Mouse (Mus musculus) CH12.LX (cell line): Measurements from ENCODE around the gene Fkbp9. TPM values are rescaled to one million over a fixed set of nuclear protein-coding genes. Genes with fewer than 3 reads are reported as not detected.

Experiments
- DNase-seq: peaks from one replicate; pipeline ENCODE4 v3.0.0-alpha.2; 2013; ENCODE audit errors: extremely low read depth
- H3K27ac ChIP-seq: 2 replicates; pipeline ENCODE4 v1.5.1; 2012; ENCODE audit warnings: low read depth, mild to moderate bottlenecking, control low read depth, moderate library complexity; ENCODE audit not compliant: insufficient read depth
- H3K27me3 ChIP-seq: replicated peaks from 2 replicates; pipeline ENCODE3; 2012; ENCODE audit warnings: inconsistent platforms
- H3K36me3 ChIP-seq, 2 experiments: replicated peaks in 1 of 2; 2 replicates each; pipeline versions ENCODE3 to v1.6.1; 2012; ENCODE audit warnings: inconsistent platforms in 1 of 2, low read length in 1 of 2, mild to moderate bottlenecking in 1 of 2, mixed read lengths in 1 of 2, moderate library complexity in 1 of 2; ENCODE audit not compliant: control insufficient read depth in 1 of 2, insufficient read depth in 1 of 2
- H3K4me1 ChIP-seq, 2 experiments: 2 replicates each; pipeline ENCODE4 v1.6.1; 2012; ENCODE audit warnings: inconsistent platforms in 1 of 2, moderate library complexity in 1 of 2; ENCODE audit not compliant: insufficient read depth in 2 of 2, control insufficient read depth in 1 of 2
- H3K4me2 ChIP-seq: 2 replicates; pipeline ENCODE4 v1.6.1; 2012; ENCODE audit warnings: low read depth, mild to moderate bottlenecking, control low read depth; ENCODE audit not compliant: poor library complexity, insufficient read depth, severe bottlenecking
- H3K4me3 ChIP-seq, 3 experiments: fragments of 150-350 bp in 1 of 3; sonication (generic) in 1 of 3; replicated peaks in 1 of 3; 2 replicates each; pipeline versions ENCODE3 to v1.5.1; 2011 to 2012; ENCODE audit warnings: low read depth in 2 of 3, low read length in 2 of 3, mild to moderate bottlenecking in 2 of 3, moderate library complexity in 2 of 3, control low read depth in 1 of 3, improper control_type of control experiment in 1 of 3, inconsistent platforms in 1 of 3, mixed read lengths in 1 of 3; ENCODE audit not compliant: poor library complexity in 1 of 3
- H3K79me2 ChIP-seq: replicated peaks from 2 replicates; pipeline ENCODE4 v1.6.1; 2012; ENCODE audit warnings: mild to moderate bottlenecking, moderate library complexity; ENCODE audit not compliant: control insufficient read depth, poor library complexity, insufficient read depth, severe bottlenecking; ENCODE audit errors: extremely low read depth
- H3K9ac ChIP-seq: 2 replicates; pipeline ENCODE4 v1.6.1; 2012; ENCODE audit warnings: low read depth, mild to moderate bottlenecking, control low read depth, moderate library complexity; ENCODE audit not compliant: insufficient read depth
- H3K9me3 ChIP-seq: replicated peaks from 2 replicates; pipeline ENCODE3; 2012; ENCODE audit warnings: low read length, inconsistent platforms, mixed read lengths
- CHD1 ChIP-seq: IDR thresholded peaks from 2 replicates; pipeline ENCODE4 v1.6.1; 2012; ENCODE audit warnings: low read depth, low read length, improper control_type of control experiment, inconsistent platforms
- CHD2 ChIP-seq: IDR thresholded peaks from 2 replicates; pipeline ENCODE4 v1.6.1; 2011; ENCODE audit warnings: low read length, improper control_type of control experiment
- CTCF ChIP-seq, 2 experiments: IDR thresholded peaks in 1 of 2; conservative IDR thresholded peaks in 1 of 2; 2 replicates each; pipeline ENCODE4 v1.5.1; 2011 to 2012; ENCODE audit warnings: low read depth in 2 of 2, low read length in 2 of 2, improper control_type of control experiment in 1 of 2, inconsistent platforms in 1 of 2, mild to moderate bottlenecking in 1 of 2, moderate library complexity in 1 of 2
- E2F4 ChIP-seq: IDR thresholded peaks from 2 replicates; pipeline ENCODE4 v1.6.1; 2011; ENCODE audit warnings: low read depth, low read length, improper control_type of control experiment; ENCODE audit not compliant: insufficient replicate concordance
- GABPA ChIP-seq: IDR thresholded peaks from 2 replicates; pipeline ENCODE4 v1.6.1; 2012; ENCODE audit warnings: low read depth, low read length, improper control_type of control experiment, inconsistent platforms; ENCODE audit not compliant: insufficient replicate concordance
- HCFC1 ChIP-seq: IDR thresholded peaks from 2 replicates; pipeline ENCODE4 v1.6.1; 2012; ENCODE audit warnings: low read depth, mild to moderate bottlenecking, inconsistent platforms, low read length, improper control_type of control experiment
- IRF4 ChIP-seq: IDR thresholded peaks from 2 replicates; pipeline ENCODE4 v1.6.1; 2014; ENCODE audit warnings: low read depth, mild to moderate bottlenecking, inconsistent platforms, low read length, improper control_type of control experiment
- MAZ ChIP-seq: IDR thresholded peaks from 2 replicates; pipeline ENCODE4 v1.6.1; 2012; ENCODE audit warnings: low read depth, mild to moderate bottlenecking, inconsistent platforms, low read length, improper control_type of control experiment, moderate library complexity
- MEF2A ChIP-seq: IDR thresholded peaks from 2 replicates; pipeline ENCODE4 v1.6.1; 2014; ENCODE audit warnings: low read depth, mild to moderate bottlenecking, inconsistent platforms, low read length, improper control_type of control experiment, borderline replicate concordance
- NELFE ChIP-seq: IDR thresholded peaks from 2 replicates; pipeline ENCODE4 v1.6.1; 2011; ENCODE audit warnings: low read depth, low read length, improper control_type of control experiment
- PAX5 ChIP-seq: IDR thresholded peaks from 2 replicates; pipeline ENCODE4 v1.6.1; 2012; ENCODE audit warnings: low read length, inconsistent platforms, mixed read lengths
- POLR2AphosphoS2 ChIP-seq: IDR thresholded peaks from 2 replicates; pipeline ENCODE4 v1.6.1; 2011; ENCODE audit warnings: low read depth, low read length, improper control_type of control experiment
- RAD21 ChIP-seq: IDR thresholded peaks from 2 replicates; pipeline ENCODE4 v1.6.1; 2011; ENCODE audit warnings: low read depth, mild to moderate bottlenecking, low read length, improper control_type of control experiment, moderate library complexity
- RCOR1 ChIP-seq: conservative IDR thresholded peaks from 2 replicates; pipeline ENCODE4 v1.6.1; 2012; ENCODE audit warnings: low read depth, mild to moderate bottlenecking, inconsistent platforms, low read length, improper control_type of control experiment
- TBP ChIP-seq: conservative IDR thresholded peaks from 2 replicates; pipeline ENCODE4 v1.6.1; 2011; ENCODE audit warnings: low read depth, low read length, improper control_type of control experiment
- TCF12 ChIP-seq: IDR thresholded peaks from 2 replicates; pipeline ENCODE4 v1.6.1; 2014; ENCODE audit warnings: low read depth, mild to moderate bottlenecking, inconsistent platforms, low read length, improper control_type of control experiment
- dilution Hi-C: fragments of 300-500 bp; cut with MboI; formaldehyde crosslinking; loops from 2 replicates; pipeline ENCODE4 v1.14.3; 2020; ENCODE audit warnings: low sequenced_read_pairs; ENCODE audit not compliant: extremely low pct_unique_long_range_greater_than_20kb, extremely low pct_ligation_motif_present
- in situ Hi-C: fragments of 300-500 bp; cut with MboI; formaldehyde crosslinking; loops from 3 replicates; pipeline ENCODE4 v1.14.3; 2019; ENCODE audit warnings: low sequenced_read_pairs, low pct_ligation_motif_present, low pct_unique_long_range_greater_than_20kb, mixed read lengths
- polyA plus RNA-seq: library from polyadenylated mRNA; unstranded; fragments of >175 nt; gene quantifications from 2 replicates; pipeline ENCODE4 v1.2.1, GENCODE M21; 2012; ENCODE audit warnings: low read depth; ENCODE audit not compliant: insufficient read length
- total RNA-seq, 2 experiments: library from RNA; depleted of rRNA; stranded (reverse); fragments of 300-350 nt in 1 of 2; fragments of >200 nt in 1 of 2; gene quantifications; 2 replicates each; pipeline ENCODE4 v1.2.3; 2012 to 2014

Fkbp9 gene
- total and polyA plus RNA-seq, 3 experiments, result 0.07 to 1.7 TPM; not detected in 1

GRCm38 (mm10) chr6:56785068-56785467 lies 46.8 kb upstream of the Fkbp9 start:
- no peak for DNase-seq
- Histone ChIP-seq H3K9ac (no peak overlapping the region), H3K9me3 (no peaks in the 10 kb centered on the region), H3K27me3 (no peaks in the 10 kb centered on the region), H3K4me3 (no peak overlapping the region), H3K36me3 (peaks cover 32 to 83% of the 10 kb centered on the region in 2 experiments), H3K27ac (no peak overlapping the region; the same call in 1 of the 2 replicates), H3K79me2 (peaks cover 70% of the 10 kb centered on the region), H3K4me2 (no peak overlapping the region; the same call in 1 of the 2 replicates), H3K4me1 (peaks cover 3 to 22% of the 10 kb centered on the region in 2 experiments; a peak in 3 of 4 replicates)
- no peak for TF ChIP-seq PAX5
- TF ChIP-seq HCFC1, result no peak
- TF ChIP-seq TBP, result no peak
- no peak for TF ChIP-seq RCOR1
- no peak for TF ChIP-seq MEF2A
- TF ChIP-seq CTCF (conservative IDR thresholded peaks at IDR 0.05 in 1 of 2, IDR thresholded peaks at IDR 0.05 in 1 of 2; ENCODE audit: low read depth in 2 of 2, low read length in 2 of 2), result no peak
- TF ChIP-seq E2F4, result no peak
- TF ChIP-seq MAZ, result no peak
- TF ChIP-seq GABPA, result no peak
- no peak for TF ChIP-seq TCF12
- TF ChIP-seq POLR2AphosphoS2, result no peak
- dilution Hi-C loops (no loop called here), in situ Hi-C loops (no loop called here)

- no peaks in the 10 kb centered on the region for H3K27me3 ChIP-seq
- H3K4me1 ChIP-seq, result peaks cover 3 to 27% of the 10 kb centered on the region in 2 experiments; a peak in 3 of 4 replicates
- H3K79me2 ChIP-seq, result peaks cover 83% of the 10 kb centered on the region
- H3K27ac ChIP-seq, result no peak overlapping the region
- no peak overlapping the region for H3K4me3 ChIP-seq
- in situ Hi-C loops, result no loop called here
- H3K9ac ChIP-seq, result no peak overlapping the region
- H3K36me3 ChIP-seq, result peaks cover 25 to 68% of the 10 kb centered on the region in 2 experiments
- no peaks in the 10 kb centered on the region for H3K9me3 ChIP-seq
- dilution Hi-C loops, result no loop called here
- H3K4me2 ChIP-seq, result no peak overlapping the region
- TF ChIP-seq CHD2 (no peak), POLR2AphosphoS2 (no peak), RAD21 (no peak), IRF4 (no peak), NELFE (no peak)
- DNase-seq, result no peak
Measured at GRCm38 (mm10) chr6:56787668-56788067, 44.2 kb upstream of the Fkbp9 start.

GRCm38 (mm10) chr6:56789336-56789735 lies 42.5 kb upstream of the Fkbp9 start:
- DNase-seq, result no peak
- Histone ChIP-seq H3K27ac (no peak overlapping the region), H3K4me2 (no peak overlapping the region), H3K27me3 (no peaks in the 10 kb centered on the region), H3K4me3 (no peak overlapping the region), H3K9ac (no peak overlapping the region), H3K79me2 (peaks cover 86% of the 10 kb centered on the region), H3K36me3 (peaks cover 17 to 62% of the 10 kb centered on the region in 2 experiments), H3K9me3 (no peaks in the 10 kb centered on the region), H3K4me1 (peaks cover 3 to 41% of the 10 kb centered on the region in 2 experiments; a peak in 3 of 4 replicates)
- no peak for TF ChIP-seq CHD1
- in situ Hi-C loops (no loop called here), dilution Hi-C loops (no loop called here)
